In genomic region chr8:84790537-84790936, GRCm38 (mm10) we compare ENCODE assay signal across 10 mouse cellular contexts. TPM values are rescaled to one million over a fixed set of nuclear protein-coding genes. Genes with fewer than 3 reads are reported as not detected.
DNase-seq lines count a peak whose midpoint lies in the region; ATAC-seq and TF ChIP-seq lines count a peak whose summit lies in the region.
"Had no signal": no experiment of that assay in that cellular context is flagged by ENCODE, and none has a peak within 500 bp of the region (broad histone marks: within the 10 kb centered on the region; RNA-seq: fewer than 3 reads in every experiment).

No protein-coding gene starts in this region.

- TF ChIP-seq POLR2A in cortical plate, adult 2 months (IDR thresholded peaks at IDR 0.05; ENCODE audit: extremely low read depth, insufficient read depth, low read length) = no peak

- DNase-seq in gastrocnemius, adult 2 months = peak; percentile 62
- DNase-seq in gastrocnemius, postnatal 14 days = no peak
- no peak for DNase-seq in layer of hippocampus, adult 2 months (ENCODE audit: low spot score in 2 of 2)
- no peak for DNase-seq in layer of hippocampus, postnatal 10 days (ENCODE audit: low spot score in 2 of 2)
- no peak for DNase-seq in spleen, adult 12 weeks (ENCODE audit: low spot score)
- DNase-seq: embryo, embryonic 11 days; kidney, adult 9 months; liver, embryonic 13.5 days had no signal

- intact Hi-C loops in gastrocnemius, adult 2 months (cut with DNase I) = no loop called here
- intact Hi-C loops in gastrocnemius, postnatal 14 days (cut with DNase I; ENCODE audit: low total_unique reads) = no loop called here

- no peak for TF ChIP-seq CTCF in gastrocnemius, adult 2 months (IDR thresholded peaks at IDR 0.05)
- no peak for TF ChIP-seq CTCF in layer of hippocampus, adult 2 months (conservative IDR thresholded peaks at IDR 0.05)
- TF ChIP-seq CTCF in cortical plate, adult 2 months (IDR thresholded peaks at IDR 0.05; ENCODE audit: extremely low read depth, insufficient read depth, low read length) = no peak

- H3K4me3 ChIP-seq in gastrocnemius, adult 2 months = peak overlapping the region; percentile 60
- no peak overlapping the region for H3K4me3 ChIP-seq in layer of hippocampus, adult 2 months
- H3K4me3 ChIP-seq in cortical plate, adult 2 months (ENCODE audit: insufficient read depth, low read length) = no peak overlapping the region
- H3K4me3 ChIP-seq: liver, embryonic 13.5 days had no signal

- H3K4me1 ChIP-seq in cortical plate, adult 2 months (ENCODE audit: control insufficient read depth, insufficient read depth, low read length) = peaks cover 30% of the 10 kb centered on the region

- peak; percentile 43; the same call in 1 of the 2 replicates for ATAC-seq in megakaryocyte-erythroid progenitor cell, adult 5-6 weeks (replicated peaks; ENCODE audit: low FRiP score, low TSS enrichment, poor library complexity, severe bottlenecking)

- peak overlapping the region; percentile 96 for H3K27ac ChIP-seq in gastrocnemius, adult 2 months
- peak overlapping the region; percentile 97 for H3K27ac ChIP-seq in layer of hippocampus, adult 2 months
- peak overlapping the region; percentile 57 for H3K27ac ChIP-seq in cortical plate, adult 2 months (ENCODE audit: insufficient read depth, low read length)
- H3K27ac ChIP-seq: liver, embryonic 13.5 days had no signal

RNA-seq across cellular contexts. Expression of gene Nfix, which starts 9.6 kb away (rescaled TPM):
- 100 to 1,000 TPM; 465 to 558 TPM for total RNA-seq in gastrocnemius, adult 2 months (2021)
- 100 to 1,000 TPM; 531 to 566 TPM for total RNA-seq in gastrocnemius, postnatal 14 days (2021)
- total RNA-seq in layer of hippocampus, adult 2 months (2021) = 100 to 1,000 TPM; 408 to 482 TPM
- total RNA-seq in layer of hippocampus, postnatal 10 days (2021) = 100 to 1,000 TPM; 607 to 678 TPM
- 82.8 and 89.1 TPM in 2 replicates for polyA plus RNA-seq in cortical plate, adult 2 months (2012; rRNA removed)
- total RNA-seq in megakaryocyte-erythroid progenitor cell, adult 5-6 weeks (2014; fragmentation: Nextera tagmentation) = 73.4 and 79.7 TPM in 2 replicates
- total RNA-seq in megakaryocyte-erythroid progenitor cell, adult 5-6 weeks (2017) = 13.3 and 26.0 TPM in 2 replicates

RNA-seq across cellular contexts. Expression of gene Dand5, which starts 32.1 kb away (rescaled TPM):
- total RNA-seq in gastrocnemius, adult 2 months (2021) = 10 to 100 TPM; 10.2 to 14.3 TPM
- 1 to 10 TPM; 6.0 to 7.2 TPM for total RNA-seq in gastrocnemius, postnatal 14 days (2021)
- total RNA-seq in layer of hippocampus, adult 2 months (2021) = 10 to 100 TPM; 11.9 TPM
- total RNA-seq in layer of hippocampus, postnatal 10 days (2021) = 1 to 10 TPM; 6.7 to 7.4 TPM
- polyA plus RNA-seq in cortical plate, adult 2 months (2012; rRNA removed) = 14.9 and 16.0 TPM in 2 replicates
- 4.7 TPM in 2 replicates for total RNA-seq in megakaryocyte-erythroid progenitor cell, adult 5-6 weeks (2014; fragmentation: Nextera tagmentation)
- total RNA-seq in megakaryocyte-erythroid progenitor cell, adult 5-6 weeks (2017) = 3.5 and 3.7 TPM in 2 replicates

RNA-seq across cellular contexts. Expression of gene Gadd45gip1, which starts 40.8 kb away (rescaled TPM):
- 10 to 100 TPM; 16.2 to 30.4 TPM for total RNA-seq in gastrocnemius, adult 2 months (2021)
- 10 to 100 TPM; 28.4 to 28.8 TPM for total RNA-seq in gastrocnemius, postnatal 14 days (2021)
- 10 to 100 TPM; 23.3 to 26.1 TPM for total RNA-seq in layer of hippocampus, adult 2 months (2021)
- 10 to 100 TPM; 18.6 to 19.8 TPM for total RNA-seq in layer of hippocampus, postnatal 10 days (2021)
- 26.0 and 31.2 TPM in 2 replicates for polyA plus RNA-seq in cortical plate, adult 2 months (2012; rRNA removed)
- 28.3 and 31.1 TPM in 2 replicates for total RNA-seq in megakaryocyte-erythroid progenitor cell, adult 5-6 weeks (2014; fragmentation: Nextera tagmentation)
- total RNA-seq in megakaryocyte-erythroid progenitor cell, adult 5-6 weeks (2017) = 53.1 and 61.8 TPM in 2 replicates

RNA-seq across cellular contexts. Expression of gene Rad23a, which starts 49.9 kb away (rescaled TPM):
- total RNA-seq in gastrocnemius, adult 2 months (2021) = 100 to 1,000 TPM; 159 to 172 TPM
- total RNA-seq in gastrocnemius, postnatal 14 days (2021) = 100 to 1,000 TPM; 122 to 124 TPM
- total RNA-seq in layer of hippocampus, adult 2 months (2021) = 10 to 100 TPM; 63.4 to 75.9 TPM
- 10 to 100 TPM; 55.5 to 64.9 TPM for total RNA-seq in layer of hippocampus, postnatal 10 days (2021)
- polyA plus RNA-seq in cortical plate, adult 2 months (2012; rRNA removed) = 84.7 and 85.9 TPM in 2 replicates
- total RNA-seq in megakaryocyte-erythroid progenitor cell, adult 5-6 weeks (2014; fragmentation: Nextera tagmentation) = 94.8 and 151 TPM in 2 replicates
- 38.4 and 43.7 TPM in 2 replicates for total RNA-seq in megakaryocyte-erythroid progenitor cell, adult 5-6 weeks (2017)

RNA-seq across cellular contexts. Expression of gene Calr, which starts 56.2 kb away (rescaled TPM):
- 100 to 1,000 TPM; 149 to 205 TPM for total RNA-seq in gastrocnemius, adult 2 months (2021)
- 100 to 1,000 TPM; 197 to 229 TPM for total RNA-seq in gastrocnemius, postnatal 14 days (2021)
- total RNA-seq in layer of hippocampus, adult 2 months (2021) = 100 to 1,000 TPM; 457 to 504 TPM
- total RNA-seq in layer of hippocampus, postnatal 10 days (2021) = 100 to 1,000 TPM; 444 to 464 TPM
- polyA plus RNA-seq in cortical plate, adult 2 months (2012; rRNA removed) = 437 and 467 TPM in 2 replicates
- total RNA-seq in megakaryocyte-erythroid progenitor cell, adult 5-6 weeks (2014; fragmentation: Nextera tagmentation) = 286 and 320 TPM in 2 replicates
- total RNA-seq in megakaryocyte-erythroid progenitor cell, adult 5-6 weeks (2017) = 1,361 and 1,527 TPM in 2 replicates

Comparison
In these comparisons a context has a peak if more than half of its experiments do, and no peak if none do; other contexts are left out.
1. RNA of gene Nfix, which starts 9.6 kb away (total RNA-seq): 607 to 678 TPM in layer of hippocampus, postnatal 10 days, 531 to 566 TPM in gastrocnemius, postnatal 14 days, 465 to 558 TPM in gastrocnemius, adult 2 months and 408 to 482 TPM in layer of hippocampus, adult 2 months; 13.3 to 79.7 TPM in megakaryocyte-erythroid progenitor cell, adult 5-6 weeks; every median in the first group is over 4 times any median in the second.
2. Peak in every context shown above with its lines, with median percentiles within 50 percentile points of each other: H3K27ac ChIP-seq.